Mouse (Mus musculus) thymus, adult 2 months (tissue): ENCODE results near the gene H2-Q1.

Experiments used
- CTCF ChIP-seq: fragments of 200-500 bp; IDR thresholded peaks from 2 replicates; pipeline ENCODE4 v1.5.1; 2012; ENCODE audit warnings: mild to moderate bottlenecking, control low read depth, low read length, moderate library complexity, borderline replicate concordance; ENCODE audit not compliant: control insufficient read depth, poor library complexity, insufficient read depth; ENCODE audit errors: extremely low read depth
- POLR2A ChIP-seq: fragments of 200-500 bp; IDR thresholded peaks from 2 replicates; pipeline ENCODE4 v1.6.1; 2012; ENCODE audit warnings: mild to moderate bottlenecking, low read length, control low read depth, moderate library complexity; ENCODE audit not compliant: control insufficient read depth, poor library complexity, insufficient read depth; ENCODE audit errors: extremely low read depth

GRCm38 (mm10) chr17:35304478-35304877 lies 15.7 kb upstream of the H2-Q1 start:
- no peak for TF ChIP-seq CTCF
- TF ChIP-seq POLR2A = no peak
